Mouse (Mus musculus) cerebellum, adult 2 months (tissue): ENCODE data around the gene Sesn3.

Experiments
- CTCF ChIP-seq: fragments of 200-500 bp; IDR thresholded peaks from 2 replicates; pipeline ENCODE4 v1.5.1; 2011; ENCODE audit warnings: low read depth, mild to moderate bottlenecking, control low read depth, low read length, moderate library complexity, borderline replicate concordance; ENCODE audit not compliant: insufficient read depth
- POLR2A ChIP-seq: fragments of 200-500 bp; IDR thresholded peaks from 2 replicates; pipeline ENCODE4 v1.6.1; 2011; ENCODE audit warnings: low read length, control low read depth, borderline replicate concordance; ENCODE audit not compliant: insufficient read depth

DNA sequence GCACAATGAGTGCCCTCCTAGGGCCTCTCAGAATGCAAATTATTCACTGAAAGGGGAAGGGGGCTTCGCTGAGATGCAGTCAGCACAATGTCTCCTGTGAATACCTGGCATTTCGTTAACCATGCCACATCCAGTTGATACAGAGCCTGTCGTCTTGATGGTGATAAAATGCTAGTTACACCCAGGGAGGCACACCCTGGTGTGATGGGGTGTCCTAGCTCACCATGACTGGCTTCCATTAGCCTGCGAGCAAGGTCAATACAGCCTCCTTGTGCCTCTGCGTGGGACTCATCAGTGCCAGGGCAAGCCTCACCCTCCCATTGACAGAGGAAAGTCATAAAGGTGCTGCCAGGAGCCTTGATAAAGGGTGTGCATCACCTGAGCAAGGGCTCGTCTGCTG lies 80.0 kb downstream of the Sesn3 start:
- TF ChIP-seq POLR2A (no peak), CTCF (no peak)
